Mouse (Mus musculus): ENCODE data around the gene Lrwd1.

- TF ChIP-seq CTCF (IDR thresholded peaks at IDR 0.05; ENCODE audit: low read depth, low read length) (no peak), POLR2A (IDR thresholded peaks at IDR 0.05; ENCODE audit: extremely low read depth, insufficient read depth, low read length) (no peak)
Measured at GRCm38 (mm10) chr5:136139393-136139792, 3.5 kb upstream of the Lrwd1 start.

All from liver, adult 2 months (tissue).